ENCODE assay signal across 8 mouse cellular contexts in genomic region chr19:46318031-46318471, GRCm38 (mm10). TPM values are rescaled to one million over a fixed set of nuclear protein-coding genes. Genes with fewer than 3 reads are reported as not detected.
DNase-seq lines count a peak whose midpoint lies in the region; ATAC-seq and TF ChIP-seq lines count a peak whose summit lies in the region.

No protein-coding gene starts in this region.

- no peaks in the 10 kb centered on the region; the same call in 1 of the 2 replicates for H3K36me3 ChIP-seq in intestine, postnatal 0 days (ENCODE audit: control insufficient read depth, insufficient read depth)
- no peaks in the 10 kb centered on the region for H3K36me3 ChIP-seq in midbrain, embryonic 12.5 days

- no peaks in the 10 kb centered on the region for H3K9me3 ChIP-seq in intestine, postnatal 0 days (ENCODE audit: control insufficient read depth)
- H3K9me3 ChIP-seq in midbrain, embryonic 12.5 days: no peaks in the 10 kb centered on the region

- H3K9ac ChIP-seq in intestine, postnatal 0 days (ENCODE audit: low read depth, low read length): peak overlapping the region; percentile 40
- H3K9ac ChIP-seq in midbrain, embryonic 12.5 days (replicated peaks): peak overlapping the region; percentile 52

- 1% methylated on average over 27 of the region's 42 CpGs for WGBS in intestine, postnatal 0 days
- WGBS in midbrain, embryonic 12.5 days: 2% methylated on average over 38 of the region's 42 CpGs

- no peak for TF ChIP-seq CTCF in intestine, postnatal 0 days (IDR thresholded peaks at IDR 0.05; ENCODE audit: low read depth)

- peak; percentile 28 for DNase-seq in CD4-positive, CD25-positive, alpha-beta regulatory T cell, adult 2 months (ENCODE audit: low read depth, low spot score)
- peak; percentile 80 to 83 for DNase-seq in right cerebral cortex, postnatal 10 days (ENCODE audit: low spot score in 2 of 2)
- no peak for DNase-seq in right cerebral cortex, postnatal 36 days (ENCODE audit: low spot score in 2 of 2)
- DNase-seq in frontal cortex, postnatal 14 days (ENCODE audit: low spot score in 2 of 2): peak; percentile 45
- DNase-seq in urinary bladder, postnatal 14 days (ENCODE audit: low spot score): peak; percentile 49

- peak overlapping the region; percentile 62; the same call in 1 of the 2 replicates for H3K27ac ChIP-seq in intestine, postnatal 0 days (ENCODE audit: low read depth, low read length)
- 0 out of 2 replicates have a peak overlapping the region, but pooled peaks have one; percentile 52 for H3K27ac ChIP-seq in midbrain, embryonic 12.5 days (replicated peaks)

- peaks cover 67% of the 10 kb centered on the region for H3K27me3 ChIP-seq in intestine, postnatal 0 days (replicated peaks; ENCODE audit: control insufficient read depth, insufficient read depth, low read length)
- H3K27me3 ChIP-seq in midbrain, embryonic 12.5 days: peaks cover 91% of the 10 kb centered on the region

- H3K4me1 ChIP-seq in intestine, postnatal 0 days (replicated peaks; ENCODE audit: control insufficient read depth, insufficient read depth, low read length): 0 out of 2 replicates have a peak, but pooled peaks cover 3% of the 10 kb centered on the region
- peaks cover 52% of the 10 kb centered on the region for H3K4me1 ChIP-seq in midbrain, embryonic 12.5 days

- peak overlapping the region; percentile 66 for H3K4me2 ChIP-seq in intestine, postnatal 0 days (replicated peaks; ENCODE audit: low read depth)
- peak overlapping the region; percentile 64 for H3K4me2 ChIP-seq in midbrain, embryonic 12.5 days (replicated peaks)

- H3K4me3 ChIP-seq in intestine, postnatal 0 days (ENCODE audit: low read depth, low read length): peak overlapping the region; percentile 39
- peak overlapping the region; percentile 46 for H3K4me3 ChIP-seq in midbrain, embryonic 12.5 days

- ATAC-seq in CD4-positive, CD25-positive, alpha-beta regulatory T cell, adult 4 months: no peak
- ATAC-seq in intestine, postnatal 0 days: peak; percentile 11; the same call in 1 of the 2 replicates
- ATAC-seq in midbrain, embryonic 12.5 days (ENCODE audit: low FRiP score, low read depth): no peak

RNA-seq across cellular contexts. Expression of gene Psd, which starts 8.9 kb away (rescaled TPM):
- 1 to 10 TPM; 3.8 to 6.5 TPM for polyA plus RNA-seq in CD4-positive, CD25-positive, alpha-beta regulatory T cell, adult 4 months (2017; shearing (Covaris generic))
- 27.1 and 30.1 TPM in 2 replicates for polyA plus RNA-seq in intestine, postnatal 0 days (2015; fragmentation: Nextera tagmentation; extraction: Ambion mirVana)
- polyA plus RNA-seq in midbrain, embryonic 12.5 days (2016; fragmentation: Nextera tagmentation; extraction: Ambion mirVana): 31.4 and 31.9 TPM in 2 replicates

RNA-seq across cellular contexts. Expression of gene Fbxl15, which starts 9.9 kb away (rescaled TPM):
- 1 to 10 TPM; 5.1 TPM for polyA plus RNA-seq in CD4-positive, CD25-positive, alpha-beta regulatory T cell, adult 4 months (2017; shearing (Covaris generic))
- polyA plus RNA-seq in intestine, postnatal 0 days (2015; fragmentation: Nextera tagmentation; extraction: Ambion mirVana): 22.0 and 25.3 TPM in 2 replicates
- 27.6 and 32.6 TPM in 2 replicates for polyA plus RNA-seq in midbrain, embryonic 12.5 days (2016; fragmentation: Nextera tagmentation; extraction: Ambion mirVana)

RNA-seq across cellular contexts. Expression of gene Nfkb2, which starts 13.9 kb away (rescaled TPM):
- polyA plus RNA-seq in CD4-positive, CD25-positive, alpha-beta regulatory T cell, adult 4 months (2017; shearing (Covaris generic)): 10 to 100 TPM; 17.3 to 18.8 TPM
- 6.1 and 6.7 TPM in 2 replicates for polyA plus RNA-seq in intestine, postnatal 0 days (2015; fragmentation: Nextera tagmentation; extraction: Ambion mirVana)
- 3.6 and 4.2 TPM in 2 replicates for polyA plus RNA-seq in midbrain, embryonic 12.5 days (2016; fragmentation: Nextera tagmentation; extraction: Ambion mirVana)

RNA-seq across cellular contexts. Expression of gene Cuedc2, which starts 20.5 kb away (rescaled TPM):
- polyA plus RNA-seq in CD4-positive, CD25-positive, alpha-beta regulatory T cell, adult 4 months (2017; shearing (Covaris generic)): 10 to 100 TPM; 56.3 to 62.6 TPM
- 78.8 and 80.0 TPM in 2 replicates for polyA plus RNA-seq in intestine, postnatal 0 days (2015; fragmentation: Nextera tagmentation; extraction: Ambion mirVana)
- polyA plus RNA-seq in midbrain, embryonic 12.5 days (2016; fragmentation: Nextera tagmentation; extraction: Ambion mirVana): 228 and 237 TPM in 2 replicates

RNA-seq across cellular contexts. Expression of gene Mfsd13a, which starts 22.9 kb away (rescaled TPM):
- 10 to 100 TPM in 1 of 2 experiments, 1 to 10 TPM in 1; 3.8 to 10.5 TPM for polyA plus RNA-seq in CD4-positive, CD25-positive, alpha-beta regulatory T cell, adult 4 months (2017; shearing (Covaris generic))
- 11.8 and 12.7 TPM in 2 replicates for polyA plus RNA-seq in intestine, postnatal 0 days (2015; fragmentation: Nextera tagmentation; extraction: Ambion mirVana)
- 6.5 and 7.1 TPM in 2 replicates for polyA plus RNA-seq in midbrain, embryonic 12.5 days (2016; fragmentation: Nextera tagmentation; extraction: Ambion mirVana)

Comparison
In these comparisons a context has a peak if more than half of its experiments do, and no peak if none do; other contexts are left out.
1. DNase-seq: peak in CD4-positive, CD25-positive, alpha-beta regulatory T cell, adult 2 months (single experiment), right cerebral cortex, postnatal 10 days (2 of 2), frontal cortex, postnatal 14 days (2 of 2) and urinary bladder, postnatal 14 days (single experiment); none in right cerebral cortex, postnatal 36 days (0 of 2).